Mouse (Mus musculus): ENCODE results near the gene Kcnj12. TPM values are rescaled to one million over a fixed set of nuclear protein-coding genes. Genes with fewer than 3 reads are reported as not detected.

The Kcnj12 gene
- polyA plus RNA-seq (2015; fragmentation: Nextera tagmentation; extraction: Ambion mirVana) = 7.8 and 8.1 TPM in 2 replicates

DNA sequence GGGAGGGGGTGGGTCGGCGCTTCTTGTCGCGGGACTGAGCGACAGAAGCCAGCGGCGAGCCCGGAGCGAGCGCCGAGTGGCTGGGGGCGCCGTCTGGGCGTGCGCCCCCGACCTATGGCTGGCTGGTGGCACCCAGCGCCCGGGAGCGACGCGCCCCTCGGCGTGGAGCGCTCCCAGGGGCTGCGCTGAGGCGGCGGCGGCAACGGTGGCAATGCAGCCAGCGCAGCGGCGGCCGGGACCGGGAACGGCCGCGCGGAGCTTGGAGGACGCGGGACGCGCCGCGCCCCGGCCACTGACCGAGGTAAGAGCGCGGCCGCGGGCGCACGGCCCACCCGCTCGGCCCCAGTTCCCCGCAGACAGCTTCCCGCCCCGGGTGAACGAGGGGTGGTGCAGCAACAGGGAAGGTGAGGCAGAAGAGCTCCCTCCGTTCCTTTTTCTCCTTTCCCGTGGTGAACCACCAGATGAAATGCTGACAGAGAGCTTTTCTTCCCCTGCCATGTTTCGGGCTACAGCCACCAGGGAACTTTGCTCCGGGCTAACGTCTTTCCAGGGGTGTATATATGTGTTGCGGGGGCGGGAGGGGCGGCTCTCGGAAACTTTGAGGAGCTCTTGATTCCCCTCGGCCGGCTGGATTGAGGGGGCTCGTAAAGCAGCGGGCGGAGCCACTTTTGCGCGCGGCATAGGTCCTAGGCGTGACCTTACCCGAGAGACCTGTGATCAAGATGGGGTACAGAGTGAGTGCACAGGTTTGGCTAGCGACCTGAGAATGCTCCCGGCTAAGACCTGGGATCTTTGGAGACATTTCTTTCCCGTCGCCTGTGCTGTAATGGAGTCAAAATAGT, at the start of gene Kcnj12:
Kcnj12 (plus strand) TSS at position 15 of the 842 bp plus-strand sequence.
- Histone ChIP-seq H3K9me3 (no peaks in the 10 kb centered on the region), H3K36me3 (no peaks in the 10 kb centered on the region), H3K4me1 (replicated peaks) (peaks cover 54% of the 10 kb centered on the region), H3K27ac (replicated peaks) (peak within 1 kb of the TSS; percentile 56; the same call in 1 of the 2 replicates), H3K9ac (peak within 1 kb of the TSS; percentile 76), H3K4me3 (peak within 1 kb of the TSS; percentile 62), H3K27me3 (peaks cover 70% of the 10 kb centered on the region), H3K4me2 (peak within 1 kb of the TSS; percentile 77)
- ATAC-seq (ENCODE audit: low read depth) = no peak
- WGBS = under 1% methylated on average over 80 of the region's 81 CpGs

DNA sequence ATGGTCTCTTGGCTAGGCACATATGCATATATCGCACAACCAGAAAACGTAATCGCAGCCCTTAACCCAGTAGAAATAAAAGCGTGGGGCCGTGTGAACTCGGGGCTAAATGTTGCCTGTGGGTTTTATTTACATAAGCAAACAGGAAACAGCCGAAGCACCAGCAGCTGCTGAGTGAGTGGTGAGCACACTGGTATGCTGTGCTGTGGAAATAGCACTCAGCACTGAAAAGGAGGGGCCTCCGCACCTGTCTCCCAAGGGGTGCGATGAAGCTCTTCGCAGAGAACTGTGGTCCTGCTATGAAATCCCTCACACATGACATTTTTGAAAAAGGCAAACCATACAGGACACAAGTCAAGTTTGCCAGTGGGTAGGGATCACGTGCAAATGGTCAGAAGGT, 47.3 kb upstream of the Kcnj12 start:
- no peak for ATAC-seq (ENCODE audit: low read depth)
- H3K9me3 ChIP-seq = no peaks in the 10 kb centered on the region
- no peak overlapping the region for H3K27ac ChIP-seq (replicated peaks)
- H3K4me1 ChIP-seq (replicated peaks) = no peaks in the 10 kb centered on the region
- no peak overlapping the region for H3K4me2 ChIP-seq
- H3K4me3 ChIP-seq = no peak overlapping the region
- no peak overlapping the region for H3K9ac ChIP-seq
- no peaks in the 10 kb centered on the region for H3K36me3 ChIP-seq
- 82% methylated on average over 11 of the region's 11 CpGs for WGBS
- no peaks in the 10 kb centered on the region for H3K27me3 ChIP-seq

DNA sequence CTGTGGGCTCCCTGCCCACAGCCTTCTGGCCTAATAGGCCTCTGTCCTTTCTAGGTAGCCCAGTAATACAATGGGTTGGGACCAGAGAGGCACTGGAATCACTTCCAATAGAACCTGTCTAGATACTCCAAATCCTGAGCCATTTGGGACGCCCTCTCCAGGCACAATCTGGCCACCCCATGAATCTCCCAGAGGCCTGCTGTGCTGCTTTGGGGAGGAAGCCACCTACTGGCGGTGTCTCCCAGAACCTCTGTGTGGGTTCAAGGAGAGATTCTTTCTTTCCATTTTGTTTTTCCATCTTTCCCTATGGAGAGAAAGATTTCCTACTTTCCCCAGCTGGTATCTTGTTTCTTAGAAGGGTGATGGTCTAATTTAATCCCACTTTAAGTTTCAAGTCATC, 46.1 kb upstream of the Kcnj12 start:
- no peaks in the 10 kb centered on the region for H3K9me3 ChIP-seq
- H3K4me2 ChIP-seq = no peak overlapping the region
- 82% methylated on average over 2 of the region's 2 CpGs for WGBS
- H3K27me3 ChIP-seq = no peaks in the 10 kb centered on the region
- H3K4me3 ChIP-seq = no peak overlapping the region
- H3K27ac ChIP-seq (replicated peaks) = no peak overlapping the region
- H3K36me3 ChIP-seq = no peaks in the 10 kb centered on the region
- ATAC-seq (ENCODE audit: low read depth) = no peak
- no peak overlapping the region for H3K9ac ChIP-seq
- no peaks in the 10 kb centered on the region for H3K4me1 ChIP-seq (replicated peaks)

DNA sequence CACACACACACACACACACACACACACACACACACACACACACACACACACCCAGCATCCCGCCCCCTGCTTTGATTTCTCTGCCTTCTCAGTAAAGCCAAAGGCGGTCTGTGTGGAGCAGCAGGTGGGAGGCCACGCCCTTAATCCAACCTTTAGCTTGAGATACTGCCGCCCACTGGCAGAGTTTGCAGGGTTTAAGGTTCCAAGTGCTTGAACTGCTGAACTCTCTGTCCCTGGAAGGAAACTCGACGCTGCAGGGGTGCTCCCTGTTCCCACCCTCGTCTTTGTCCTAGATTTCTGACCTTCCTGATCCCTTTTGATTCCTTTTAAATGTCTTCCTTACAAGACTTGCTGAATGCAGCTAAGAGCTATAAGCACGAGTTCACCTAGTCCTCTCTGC, 45.6 kb upstream of the Kcnj12 start:
- no peak for ATAC-seq (ENCODE audit: low read depth)
- Histone ChIP-seq H3K27ac (replicated peaks) (no peak overlapping the region), H3K4me3 (no peak overlapping the region), H3K4me1 (replicated peaks) (no peaks in the 10 kb centered on the region), H3K9me3 (no peaks in the 10 kb centered on the region), H3K36me3 (no peaks in the 10 kb centered on the region), H3K9ac (no peak overlapping the region), H3K4me2 (no peak overlapping the region), H3K27me3 (no peaks in the 10 kb centered on the region)
- WGBS = 22% methylated on average over 8 of the region's 8 CpGs

DNA sequence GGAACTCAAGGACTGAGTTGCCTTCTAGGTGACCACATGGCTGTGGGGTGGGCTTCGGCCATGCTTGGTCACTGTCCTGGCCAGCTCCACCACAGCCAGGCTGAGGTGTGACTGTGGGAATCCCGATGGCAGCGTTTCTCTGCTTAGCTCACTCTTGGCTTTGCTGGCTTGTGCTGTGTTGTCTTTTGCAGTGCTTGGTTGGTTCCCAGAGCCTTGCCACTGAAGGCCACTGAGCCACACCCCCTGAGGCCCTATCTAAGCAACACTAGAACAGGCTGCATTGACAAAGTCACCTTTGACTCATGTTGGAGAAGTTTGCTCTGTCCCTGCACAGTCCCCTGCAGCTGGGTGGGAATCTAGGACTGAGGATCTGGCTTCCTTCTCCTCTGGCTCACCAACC, 45.2 kb upstream of the Kcnj12 start:
- Histone ChIP-seq H3K4me2 (no peak overlapping the region), H3K9ac (no peak overlapping the region), H3K9me3 (no peaks in the 10 kb centered on the region), H3K4me1 (replicated peaks) (no peaks in the 10 kb centered on the region), H3K27me3 (no peaks in the 10 kb centered on the region), H3K27ac (replicated peaks) (no peak overlapping the region), H3K36me3 (no peaks in the 10 kb centered on the region), H3K4me3 (no peak overlapping the region)
- ATAC-seq (ENCODE audit: low read depth) = no peak
- 63% methylated on average over 3 of the region's 3 CpGs for WGBS

DNA sequence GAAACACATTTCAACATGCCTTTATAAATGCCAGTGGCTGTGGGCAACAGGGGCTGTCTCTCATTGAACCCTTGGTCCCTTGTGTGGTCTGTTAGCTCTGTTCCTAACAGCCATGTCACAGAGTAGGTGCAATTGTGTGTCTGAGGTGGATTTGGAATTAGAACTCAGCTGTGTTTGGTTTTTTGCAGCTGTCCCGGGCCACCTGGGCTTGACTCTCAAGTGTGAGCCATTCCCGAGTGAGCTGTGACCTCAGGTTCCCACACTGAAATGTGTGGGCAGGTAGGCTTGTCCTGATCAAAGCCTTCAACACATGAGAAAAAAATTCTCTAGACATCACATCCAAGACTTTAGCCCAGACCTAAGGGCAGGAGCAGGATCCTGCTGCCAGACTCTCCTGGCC, 43.7 kb upstream of the Kcnj12 start:
- no peak for ATAC-seq (ENCODE audit: low read depth)

DNA sequence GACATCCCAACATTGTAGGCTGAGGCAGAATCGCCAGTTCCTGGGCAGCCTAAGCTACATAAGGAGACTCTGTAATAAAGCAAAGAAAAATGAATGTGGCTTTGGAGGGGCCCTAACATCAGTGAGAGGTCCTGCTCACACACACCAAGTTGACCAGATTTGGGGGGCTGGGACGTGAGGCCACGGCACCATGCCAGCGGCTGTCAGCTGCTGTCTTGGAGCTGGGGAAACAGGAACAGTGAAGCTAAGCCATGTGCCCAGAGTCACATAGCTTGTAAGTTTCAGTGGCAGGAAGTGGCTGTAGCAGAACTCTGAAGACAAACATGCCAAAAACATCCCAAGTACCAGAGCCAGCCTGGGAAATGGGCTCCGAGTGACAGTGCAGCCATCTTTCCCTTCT, 42.6 kb upstream of the Kcnj12 start:
- ATAC-seq (ENCODE audit: low read depth) = no peak
- H3K27ac ChIP-seq (replicated peaks) = no peak overlapping the region
- H3K4me1 ChIP-seq (replicated peaks) = no peaks in the 10 kb centered on the region
- H3K4me3 ChIP-seq = no peak overlapping the region
- H3K27me3 ChIP-seq = no peaks in the 10 kb centered on the region
- 91% methylated on average over 5 of the region's 5 CpGs for WGBS
- no peak overlapping the region for H3K9ac ChIP-seq
- H3K9me3 ChIP-seq = no peaks in the 10 kb centered on the region
- H3K4me2 ChIP-seq = no peak overlapping the region
- no peaks in the 10 kb centered on the region for H3K36me3 ChIP-seq

More for the DNA sequence above, 43.7 kb upstream of the Kcnj12 start:
- Histone ChIP-seq H3K27ac (replicated peaks) (no peak overlapping the region), H3K9me3 (no peaks in the 10 kb centered on the region), H3K4me3 (no peak overlapping the region), H3K36me3 (no peaks in the 10 kb centered on the region), H3K9ac (no peak overlapping the region), H3K4me1 (replicated peaks) (no peaks in the 10 kb centered on the region), H3K4me2 (no peak overlapping the region), H3K27me3 (no peaks in the 10 kb centered on the region)
- WGBS = 83% methylated on average over 2 of the region's 2 CpGs

DNA sequence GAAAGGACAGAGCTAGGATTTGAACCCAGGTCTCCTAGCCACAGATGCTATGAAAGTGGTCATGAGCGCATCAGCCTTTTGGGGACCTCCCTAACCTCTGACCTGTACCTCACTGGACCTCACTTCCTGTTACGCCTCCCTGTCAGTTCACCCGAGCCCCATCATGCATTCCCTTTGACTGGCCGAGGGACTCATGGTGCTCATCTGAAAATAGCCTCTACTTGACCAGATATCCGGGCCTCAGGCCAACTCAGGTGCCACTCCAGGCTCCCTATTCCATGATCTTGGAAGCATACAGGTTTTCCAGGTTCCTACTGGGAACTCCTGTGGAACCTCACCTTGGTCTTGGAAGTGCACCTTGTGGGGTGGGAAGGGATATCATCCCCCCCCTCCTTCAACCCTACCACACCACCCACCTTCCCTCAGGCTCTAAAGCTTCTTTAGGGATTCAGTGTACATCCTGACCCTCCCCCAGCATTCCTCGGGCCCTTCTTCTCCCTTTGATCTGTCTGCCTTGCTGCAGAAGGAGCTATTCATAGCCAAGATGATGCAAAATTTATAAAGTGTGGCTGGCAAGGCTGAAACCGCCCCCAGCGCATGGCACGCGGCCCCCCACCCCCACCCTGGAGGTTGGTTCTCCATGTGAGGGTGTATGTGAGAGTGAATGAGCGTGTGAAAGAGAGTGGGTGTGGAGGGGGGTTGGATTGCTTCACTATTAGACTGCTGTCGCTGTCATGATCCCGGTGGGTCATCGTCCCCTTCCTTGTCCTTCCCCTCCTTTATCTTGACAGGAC, 40.5 kb upstream of the Kcnj12 start:
- whole genome bisulfite sequencing = 71% methylated on average over 14 of the region's 14 CpGs
- Histone ChIP-seq H3K9me3 (no peaks in the 10 kb centered on the region), H3K4me1 (replicated peaks) (no peaks in the 10 kb centered on the region), H3K27ac (replicated peaks) (no peak overlapping the region), H3K9ac (no peak overlapping the region), H3K4me2 (no peak overlapping the region), H3K4me3 (no peak overlapping the region), H3K36me3 (no peaks in the 10 kb centered on the region), H3K27me3 (no peaks in the 10 kb centered on the region)
- no peak for ATAC-seq (ENCODE audit: low read depth)

DNA sequence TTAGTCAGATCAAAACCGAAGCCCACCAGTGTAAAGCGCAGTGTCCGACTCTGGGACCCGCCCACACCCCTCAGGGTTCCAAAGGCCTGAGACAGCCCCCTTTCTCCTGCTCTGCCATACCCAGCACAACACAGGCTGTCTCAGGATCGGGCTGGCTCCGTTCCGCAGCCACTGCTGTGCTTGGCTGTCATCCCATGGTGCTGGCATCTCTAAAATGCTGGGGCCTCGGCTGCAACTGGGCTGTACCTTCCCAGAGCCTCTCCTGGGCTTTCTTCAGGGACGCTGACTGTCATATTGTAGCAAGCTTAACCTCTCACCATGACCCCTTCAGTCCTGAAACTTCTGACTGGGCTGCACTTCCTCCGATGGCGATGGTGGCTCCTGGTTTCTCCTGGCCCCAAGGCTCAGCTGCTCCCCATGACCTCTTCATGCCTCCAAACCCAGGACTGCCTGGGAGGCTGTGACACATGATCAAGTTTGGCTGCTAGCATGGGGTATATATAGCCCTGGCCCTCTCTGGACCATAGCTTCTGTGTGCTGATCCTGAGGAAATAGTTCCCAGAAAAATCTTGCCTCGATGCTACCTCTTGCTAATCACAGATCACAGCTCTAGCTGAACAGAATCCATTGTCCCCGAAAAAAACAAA, 37.3 kb upstream of the Kcnj12 start:
- no peak overlapping the region for H3K9ac ChIP-seq
- no peaks in the 10 kb centered on the region for H3K4me1 ChIP-seq (replicated peaks)
- H3K27me3 ChIP-seq = no peaks in the 10 kb centered on the region
- no peak overlapping the region for H3K27ac ChIP-seq (replicated peaks)
- no peak overlapping the region for H3K4me3 ChIP-seq
- ATAC-seq (ENCODE audit: low read depth) = no peak
- no peak overlapping the region for H3K4me2 ChIP-seq
- H3K9me3 ChIP-seq = no peaks in the 10 kb centered on the region
- H3K36me3 ChIP-seq = no peaks in the 10 kb centered on the region
- WGBS = 76% methylated on average over 13 of the region's 13 CpGs

DNA sequence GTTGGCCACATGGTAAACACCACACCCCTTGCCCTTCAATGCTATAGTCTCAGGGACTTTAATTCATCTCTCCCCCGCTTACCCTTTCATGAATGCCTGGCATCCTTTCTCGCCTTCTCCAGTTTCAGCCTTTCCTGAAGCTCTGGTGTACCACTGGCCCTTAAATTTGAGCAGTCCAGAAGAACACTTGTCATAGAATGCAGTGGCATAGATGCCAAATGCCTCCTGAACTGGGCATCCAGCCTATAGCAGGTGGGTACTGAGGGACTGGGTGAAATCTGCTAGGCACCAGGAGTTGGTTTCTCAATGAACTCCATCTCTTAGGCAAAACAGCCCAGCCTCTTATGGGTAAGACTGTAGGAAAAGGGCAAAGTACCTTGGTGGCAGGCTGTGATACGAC, 31.9 kb upstream of the Kcnj12 start:
- no peak for ATAC-seq (ENCODE audit: low read depth)
- WGBS = 88% methylated on average over 3 of the region's 3 CpGs
- no peak overlapping the region for H3K9ac ChIP-seq
- H3K4me1 ChIP-seq (replicated peaks) = no peaks in the 10 kb centered on the region
- no peak overlapping the region for H3K4me3 ChIP-seq
- H3K27ac ChIP-seq (replicated peaks) = no peak overlapping the region
- H3K27me3 ChIP-seq = no peaks in the 10 kb centered on the region
- H3K36me3 ChIP-seq = no peaks in the 10 kb centered on the region
- no peak overlapping the region for H3K4me2 ChIP-seq
- 0 out of 2 replicates have a peak, but pooled peaks cover 4% of the 10 kb centered on the region for H3K9me3 ChIP-seq

DNA sequence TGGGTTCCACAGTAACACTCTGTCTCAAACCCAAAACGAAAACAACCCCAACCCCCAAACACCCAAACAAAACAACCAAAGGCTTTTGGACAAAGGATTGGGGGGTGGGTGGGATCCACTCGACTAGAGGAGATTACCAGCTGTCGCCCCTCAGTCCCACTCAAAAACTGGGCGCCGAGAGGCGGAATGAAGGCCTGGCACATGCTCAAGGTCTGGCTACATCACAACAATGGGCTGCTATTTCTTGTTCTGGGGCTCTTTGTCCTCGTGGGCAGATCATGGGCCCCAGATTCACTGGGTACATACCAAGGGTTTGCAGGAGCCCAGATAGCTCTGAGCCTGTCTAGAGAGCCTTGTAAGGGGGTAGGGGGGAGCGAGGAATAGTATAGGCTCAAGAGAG, 19.6 kb upstream of the Kcnj12 start:
- Histone ChIP-seq H3K27ac (replicated peaks) (no peak overlapping the region), H3K9me3 (no peaks in the 10 kb centered on the region), H3K4me1 (replicated peaks) (peaks cover 31% of the 10 kb centered on the region), H3K4me2 (no peak overlapping the region), H3K36me3 (no peaks in the 10 kb centered on the region), H3K9ac (no peak overlapping the region), H3K27me3 (no peaks in the 10 kb centered on the region), H3K4me3 (no peak overlapping the region)
- ATAC-seq (ENCODE audit: low read depth) = no peak
- 72% methylated on average over 8 of the region's 8 CpGs for WGBS

DNA sequence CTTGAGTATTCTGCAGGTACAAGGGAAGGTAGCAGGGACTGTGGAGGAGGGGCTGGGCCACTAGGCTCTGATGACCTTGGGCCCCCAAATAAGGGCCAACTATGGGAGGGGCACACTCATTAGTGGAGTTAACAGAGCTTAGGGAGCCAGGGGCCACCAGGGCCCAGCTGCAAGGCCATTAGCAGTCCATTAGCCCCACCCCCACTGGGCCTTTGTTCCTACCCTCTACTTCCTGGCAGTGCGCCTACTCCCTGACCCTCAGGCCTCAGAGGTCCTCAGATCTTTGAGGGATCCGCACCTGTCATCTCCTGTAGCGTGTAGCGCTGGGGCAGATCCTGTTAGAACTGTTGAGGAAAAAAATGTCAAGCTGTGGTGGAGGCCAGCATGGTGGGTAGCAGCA, 18.3 kb upstream of the Kcnj12 start:
- Histone ChIP-seq H3K4me3 (no peak overlapping the region), H3K9me3 (no peaks in the 10 kb centered on the region), H3K27me3 (no peaks in the 10 kb centered on the region), H3K27ac (replicated peaks) (peak overlapping the region; percentile 38), H3K36me3 (no peaks in the 10 kb centered on the region), H3K4me2 (no peak overlapping the region), H3K4me1 (replicated peaks) (peaks cover 31% of the 10 kb centered on the region), H3K9ac (no peak overlapping the region)
- ATAC-seq (ENCODE audit: low read depth) = no peak
- WGBS = 42% methylated on average over 4 of the region's 4 CpGs

Data from neural tube, embryonic 13.5 days (tissue).